Mouse (Mus musculus): ENCODE results near the gene Pak1. TPM values are rescaled to one million over a fixed set of nuclear protein-coding genes. Genes with fewer than 3 reads are reported as not detected.
A peak's percentile ranks its signal among the peaks of the same experiment; 100 is the strongest.

Gene Pak1
- total RNA-seq (2021) = 1 to 10 TPM; 1.2 to 1.3 TPM

- intact Hi-C loops (cut with DNase I) = loop anchor here (5.0 kb wide), 1 partner anchor 51 kb away; the partner anchor contains the start of gene Aqp11
- DNase-seq (ENCODE audit: low spot score) = no peak
Measured at GRCm38 (mm10) chr7:97788190-97788668, at the start of gene Pak1. TSS of gene Pak1 (plus strand) at chr7:97788541.

GRCm38 (mm10) chr7:97740948-97741347 is 47.4 kb upstream of the Pak1 start:
- intact Hi-C loops (cut with DNase I) = loop anchor here (5.0 kb wide), 2 partner anchors 331 to 361 kb away; no protein-coding TSS in a partner anchor
- no peak for DNase-seq (ENCODE audit: low spot score)

- intact Hi-C loops (cut with DNase I) = loop anchor here (5.0 kb wide), 2 partner anchors 330 to 360 kb away; no protein-coding TSS in a partner anchor
- no peak for DNase-seq (ENCODE audit: low spot score)
Measured at GRCm38 (mm10) chr7:97741756-97742291, 46.5 kb upstream of the Pak1 start.

GRCm38 (mm10) chr7:97745299-97745698 is 43.0 kb upstream of the Pak1 start:
- intact Hi-C loops (cut with DNase I) = loop anchor here (1.0 kb wide), 1 partner anchor 232 kb away; no protein-coding TSS in a partner anchor
- no peak for DNase-seq (ENCODE audit: low spot score)

- no peak for DNase-seq (ENCODE audit: low spot score)
- intact Hi-C loops (cut with DNase I) = no loop called here
Measured at GRCm38 (mm10) chr7:97747176-97747707, 41.1 kb upstream of the Pak1 start.

GRCm38 (mm10) chr7:97747787-97748497 is 40.4 kb upstream of the Pak1 start:
- DNase-seq (ENCODE audit: low spot score) = peak; percentile 76
- intact Hi-C loops (cut with DNase I) = loop anchor here (2.0 kb wide), 1 partner anchor 371 kb away; the partner anchor contains the start of gene Myo7a

DNA sequence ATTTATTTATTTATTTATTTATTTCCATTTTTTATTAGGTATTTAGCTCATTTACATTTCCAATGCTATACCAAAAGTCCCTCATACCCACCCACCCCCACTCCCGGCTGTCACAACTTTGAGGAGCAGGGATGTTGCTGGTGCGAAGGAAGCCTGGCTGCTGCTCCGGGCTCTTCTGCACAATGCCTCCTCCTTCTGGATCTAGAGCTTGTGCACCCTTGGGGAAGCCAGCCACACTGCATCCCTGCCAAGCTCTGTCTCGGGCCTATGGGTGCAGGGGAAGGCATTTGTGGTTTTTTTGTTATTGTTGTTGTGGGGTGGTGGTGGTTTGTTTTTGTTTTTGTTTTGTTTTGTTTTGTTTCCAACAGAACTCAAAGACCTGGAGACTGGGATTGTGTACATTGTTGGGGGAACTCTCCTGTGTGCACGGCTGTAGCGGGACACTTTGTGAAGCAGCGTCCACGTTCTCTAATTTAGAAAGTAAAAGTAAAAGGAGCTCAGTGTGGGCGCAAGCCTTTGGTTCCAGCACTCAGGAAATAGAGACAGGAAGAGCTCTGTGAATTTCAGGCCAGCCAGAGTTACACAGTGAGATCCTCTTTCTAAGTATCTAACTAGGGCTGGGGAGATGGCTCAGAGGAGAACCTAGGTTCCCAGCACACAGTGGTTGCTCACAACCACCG is 39.7 kb upstream of the Pak1 start:
- DNase-seq (ENCODE audit: low spot score) = no peak
- intact Hi-C loops (cut with DNase I) = loop anchor here (2.0 kb wide), 1 partner anchor 370 kb away; the partner anchor contains the start of gene Myo7a

DNA sequence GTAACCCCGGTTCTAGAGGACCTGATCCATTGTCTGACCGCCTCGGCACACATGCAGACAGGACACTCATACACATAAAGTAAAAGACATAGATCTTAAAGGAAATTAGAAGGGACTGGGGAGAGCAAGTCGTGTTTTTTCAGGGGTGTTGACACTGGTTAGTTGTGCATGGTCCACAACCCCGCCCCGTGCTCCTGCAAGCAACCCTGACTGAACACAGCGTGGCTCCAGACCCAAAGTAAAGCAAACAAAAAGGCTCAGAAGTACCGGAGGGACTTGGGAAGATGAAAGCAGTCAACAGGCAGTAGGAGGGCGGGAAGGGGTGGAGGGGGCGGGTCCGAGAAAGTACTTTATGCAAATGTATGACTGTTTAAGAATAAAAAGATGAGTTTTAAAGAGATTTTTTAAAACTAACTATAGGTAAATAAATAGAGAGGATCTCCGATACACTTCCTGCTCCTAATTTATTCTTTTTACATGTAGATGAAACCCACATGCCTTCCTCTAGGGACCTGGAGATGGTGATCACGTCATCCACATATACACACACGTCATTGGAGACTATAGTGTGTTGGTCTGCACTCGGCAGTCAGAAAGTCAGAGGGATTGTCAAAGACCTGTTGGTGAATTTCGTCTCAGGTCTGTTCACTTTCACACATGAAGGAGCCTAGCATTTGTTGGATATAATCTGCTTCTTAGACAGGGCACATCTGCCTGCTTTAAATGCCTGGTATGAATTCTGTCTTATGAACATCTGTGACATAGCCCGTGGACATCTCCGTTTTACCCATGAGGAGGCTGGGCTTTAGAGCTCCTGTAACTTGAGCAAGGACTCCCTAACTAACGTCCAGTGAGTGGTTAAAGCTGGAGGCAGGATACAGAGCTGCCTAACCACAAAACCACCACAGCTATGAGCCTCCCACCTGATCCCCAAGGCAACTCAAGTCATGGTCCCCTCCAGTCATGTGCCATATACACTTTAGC is 38.8 kb upstream of the Pak1 start:
- intact Hi-C loops (cut with DNase I) = loop anchor here (2.0 to 5.0 kb wide), 2 partner anchors 93 to 369 kb away; partner anchors contain the start of gene Myo7a
- no peak for DNase-seq (ENCODE audit: low spot score)

- intact Hi-C loops (cut with DNase I) = no loop called here
- DNase-seq (ENCODE audit: low spot score) = no peak
Measured at GRCm38 (mm10) chr7:97756967-97757881, 31.1 kb upstream of the Pak1 start.

DNA sequence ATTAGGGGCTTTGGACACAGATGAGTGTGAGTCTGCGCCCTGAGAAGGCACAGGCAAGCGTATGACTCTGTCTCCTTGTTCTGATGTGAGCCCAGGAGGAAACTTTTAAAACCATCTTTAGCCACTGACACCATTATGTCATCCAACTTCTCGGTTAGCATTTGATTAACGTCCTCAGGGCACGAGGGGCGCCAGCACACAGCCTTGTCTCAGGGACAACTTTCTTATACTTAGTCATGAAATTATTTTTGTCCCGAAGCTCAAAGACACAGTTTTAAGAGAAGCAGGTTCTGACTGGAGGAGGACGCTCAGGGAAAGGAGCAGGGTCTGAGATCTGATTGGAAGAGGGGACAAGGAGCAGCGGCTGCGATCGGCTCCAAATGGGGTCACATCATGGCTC is 23.8 kb upstream of the Pak1 start:
- DNase-seq (ENCODE audit: low spot score) = no peak
- intact Hi-C loops (cut with DNase I) = no loop called here

DNA sequence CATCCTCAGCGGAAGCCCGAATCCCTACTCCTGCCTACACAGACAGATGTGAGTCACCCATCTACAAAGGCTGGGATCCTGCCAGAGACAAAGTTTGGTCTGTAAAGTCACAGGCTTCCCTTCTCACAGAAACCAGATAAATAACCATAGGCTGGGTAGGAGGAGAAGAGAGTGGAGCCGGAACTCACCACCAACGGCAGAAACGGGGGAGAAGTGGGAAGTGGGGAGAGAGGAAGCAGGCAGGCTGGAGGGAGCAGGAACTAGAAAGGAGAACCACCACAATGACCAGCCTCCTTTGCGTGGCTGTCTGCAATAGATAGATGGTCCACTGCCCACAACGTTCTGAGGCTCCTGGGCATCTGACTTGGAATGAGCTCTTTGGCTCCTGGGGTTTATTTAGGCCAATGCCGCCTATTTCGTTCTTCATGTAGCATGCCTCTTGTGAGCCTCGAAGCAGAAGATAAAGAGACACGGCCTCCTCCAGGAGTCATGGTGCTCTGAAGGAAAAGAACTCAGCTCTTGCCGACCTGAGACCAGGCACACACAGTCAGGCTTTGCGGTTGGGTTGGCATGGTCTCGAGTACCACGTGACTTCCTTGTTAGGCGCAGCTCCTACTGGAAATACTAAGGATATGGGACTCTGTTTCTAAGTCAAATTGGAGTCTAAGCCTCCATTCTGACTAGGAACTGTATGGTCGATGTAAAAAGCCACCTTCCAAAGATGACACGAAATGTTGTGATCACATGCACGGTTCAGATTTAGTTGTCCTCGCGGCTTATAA is 23.0 kb upstream of the Pak1 start:
- intact Hi-C loops (cut with DNase I) = no loop called here
- DNase-seq (ENCODE audit: low spot score) = no peak

DNA sequence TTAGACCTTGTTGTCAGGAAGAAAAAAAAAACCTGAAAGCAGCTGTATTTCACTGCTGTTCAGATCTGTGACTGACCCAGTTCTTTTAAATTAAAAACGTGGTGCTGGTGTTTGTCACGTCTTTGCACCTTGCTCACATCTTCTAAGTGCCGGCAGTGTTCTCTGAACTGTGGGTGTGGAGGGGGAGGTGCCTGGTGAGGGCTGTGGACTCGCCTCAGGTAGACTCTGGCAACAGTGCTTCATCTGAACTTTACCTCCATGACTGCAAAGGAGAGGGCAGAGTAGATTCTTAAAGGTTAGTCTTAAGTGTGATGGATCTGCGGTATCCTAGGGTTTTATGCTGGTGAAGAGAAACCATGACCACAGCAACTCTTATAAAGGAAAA is 22.4 kb upstream of the Pak1 start:
- no peak for DNase-seq (ENCODE audit: low spot score)
- intact Hi-C loops (cut with DNase I) = no loop called here

GRCm38 (mm10) chr7:97766406-97767166 is 21.8 kb upstream of the Pak1 start:
- DNase-seq (ENCODE audit: low spot score) = no peak
- intact Hi-C loops (cut with DNase I) = no loop called here

- intact Hi-C loops (cut with DNase I) = no loop called here
- DNase-seq (ENCODE audit: low spot score) = no peak
Measured at GRCm38 (mm10) chr7:97767841-97768240, 20.5 kb upstream of the Pak1 start.

- no peak for DNase-seq (ENCODE audit: low spot score)
- intact Hi-C loops (cut with DNase I) = no loop called here
Measured at GRCm38 (mm10) chr7:97769020-97769419, 19.3 kb upstream of the Pak1 start.

GRCm38 (mm10) chr7:97770841-97771620 is 17.3 kb upstream of the Pak1 start:
- intact Hi-C loops (cut with DNase I) = loop anchor here (5.0 kb wide), 1 partner anchor 34 kb away; the partner anchor contains the start of gene Aqp11
- no peak for DNase-seq (ENCODE audit: low spot score)
